Mouse (Mus musculus): ENCODE results near the gene Pacrg. TPM values are rescaled to one million over a fixed set of nuclear protein-coding genes. Genes with fewer than 3 reads are reported as not detected.

Gene Pacrg
- total RNA-seq, 2 experiments from 2014 or later = 22.9 to 24.3 TPM

DNA sequence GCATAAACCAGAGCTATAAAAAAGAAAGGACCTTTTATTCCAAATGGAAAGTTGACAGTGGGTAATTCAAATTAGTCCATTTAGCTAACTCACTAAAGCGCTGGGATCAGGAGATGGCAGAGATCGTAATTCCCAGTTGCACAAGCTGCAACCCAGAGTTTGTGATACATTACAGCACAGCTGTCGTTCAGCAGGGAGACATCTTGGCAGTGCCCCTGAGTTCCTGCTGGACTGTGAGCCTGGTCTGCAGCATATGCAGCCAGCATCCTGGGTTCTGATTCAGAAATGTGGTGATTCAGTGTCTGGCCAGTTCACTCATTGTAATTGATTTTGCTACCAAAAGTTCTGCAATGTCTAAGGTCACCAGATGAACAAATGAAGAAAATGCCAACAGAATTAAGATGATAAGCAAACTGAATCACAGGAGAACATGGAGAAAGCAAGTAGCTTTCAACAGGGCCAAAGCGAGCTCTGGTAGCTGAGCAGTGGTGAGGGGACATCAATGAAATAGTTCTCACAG lies 55.6 kb downstream of the Pacrg start:
- DNase-seq (ENCODE audit: low spot score in 2 of 2) = no peak
- TF ChIP-seq CTCF (conservative IDR thresholded peaks at IDR 0.05) = no peak
- H3K4me3 ChIP-seq = no peak overlapping the region
- no peak overlapping the region for H3K27ac ChIP-seq

DNA sequence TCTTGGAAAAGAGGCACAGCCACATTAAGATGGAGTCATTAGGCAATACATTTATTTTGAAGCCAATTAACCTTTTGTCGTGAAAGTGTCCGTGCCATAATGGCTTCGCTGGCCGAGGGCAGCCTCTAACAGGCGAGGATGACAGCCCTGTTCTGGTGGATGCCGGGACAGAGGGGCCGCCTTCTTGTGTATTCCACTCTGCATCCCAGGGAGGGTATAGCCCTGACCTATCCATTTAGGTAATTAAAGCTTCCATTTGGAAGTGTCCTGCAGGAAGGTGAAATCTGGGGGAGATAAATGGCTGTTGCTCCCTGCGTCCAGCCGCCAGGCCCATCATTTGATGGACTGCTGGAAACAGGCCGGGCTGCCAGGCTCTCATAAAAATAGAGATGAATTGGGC lies 63.6 kb downstream of the Pacrg start:
- no peak for DNase-seq (ENCODE audit: low spot score in 2 of 2)
- Histone ChIP-seq H3K27ac (no peak overlapping the region), H3K4me3 (no peak overlapping the region)
- TF ChIP-seq CTCF (conservative IDR thresholded peaks at IDR 0.05) = no peak

- no peak overlapping the region for H3K27ac ChIP-seq
- TF ChIP-seq CTCF (conservative IDR thresholded peaks at IDR 0.05) = no peak
- no peak for DNase-seq (ENCODE audit: low spot score in 2 of 2)
- no peak overlapping the region for H3K4me3 ChIP-seq
These were observed 65.6 kb downstream of the Pacrg start for GRCm38 (mm10) chr17:10774468-10774867.

DNA sequence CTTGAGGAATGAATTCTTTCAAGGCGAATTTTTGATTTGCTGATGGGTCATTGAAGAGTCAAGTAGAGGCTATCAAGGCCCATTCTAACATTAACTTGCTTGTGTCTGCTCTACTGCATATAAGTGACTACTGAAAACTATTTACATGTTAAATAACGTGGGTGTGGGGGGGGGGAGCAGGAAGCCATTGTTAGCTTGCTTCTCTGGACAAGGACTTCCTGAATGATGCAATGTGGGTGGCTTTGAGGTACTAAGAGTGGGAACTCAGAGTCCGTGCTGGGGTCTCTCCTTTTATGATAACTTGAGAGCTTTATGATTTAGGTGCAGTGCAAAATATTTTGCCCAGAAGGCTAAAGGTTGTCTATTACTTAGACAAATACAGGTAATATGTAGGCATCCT lies 67.9 kb downstream of the Pacrg start:
- no peak for DNase-seq (ENCODE audit: low spot score in 2 of 2)
- Histone ChIP-seq H3K4me3 (no peak overlapping the region), H3K27ac (no peak overlapping the region)
- TF ChIP-seq CTCF (conservative IDR thresholded peaks at IDR 0.05) = no peak

DNA sequence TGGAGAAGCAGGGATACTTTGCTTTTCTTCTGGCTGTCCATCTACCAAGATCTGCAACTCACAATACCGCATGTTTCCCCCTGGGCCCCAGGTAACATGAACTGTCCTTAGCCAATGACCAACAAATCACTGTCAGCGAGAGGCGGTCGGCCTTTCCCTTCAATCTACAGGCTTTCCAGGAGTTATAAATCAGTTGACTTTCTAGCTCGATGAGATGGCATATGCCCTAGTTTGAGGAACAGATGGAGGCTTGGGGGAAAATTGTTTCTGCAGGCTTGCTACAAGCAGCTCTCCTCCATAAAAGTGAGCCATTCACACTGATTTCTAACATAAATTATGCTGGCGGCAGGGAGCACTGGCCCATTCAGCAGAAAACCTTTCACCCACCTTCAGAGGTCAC lies 70.2 kb downstream of the Pacrg start:
- Histone ChIP-seq H3K27ac (peak overlapping the region; percentile 82), H3K4me3 (no peak overlapping the region)
- peak; percentile 74 to 75 for DNase-seq (ENCODE audit: low spot score in 2 of 2)
- no peak for TF ChIP-seq CTCF (conservative IDR thresholded peaks at IDR 0.05)

DNA sequence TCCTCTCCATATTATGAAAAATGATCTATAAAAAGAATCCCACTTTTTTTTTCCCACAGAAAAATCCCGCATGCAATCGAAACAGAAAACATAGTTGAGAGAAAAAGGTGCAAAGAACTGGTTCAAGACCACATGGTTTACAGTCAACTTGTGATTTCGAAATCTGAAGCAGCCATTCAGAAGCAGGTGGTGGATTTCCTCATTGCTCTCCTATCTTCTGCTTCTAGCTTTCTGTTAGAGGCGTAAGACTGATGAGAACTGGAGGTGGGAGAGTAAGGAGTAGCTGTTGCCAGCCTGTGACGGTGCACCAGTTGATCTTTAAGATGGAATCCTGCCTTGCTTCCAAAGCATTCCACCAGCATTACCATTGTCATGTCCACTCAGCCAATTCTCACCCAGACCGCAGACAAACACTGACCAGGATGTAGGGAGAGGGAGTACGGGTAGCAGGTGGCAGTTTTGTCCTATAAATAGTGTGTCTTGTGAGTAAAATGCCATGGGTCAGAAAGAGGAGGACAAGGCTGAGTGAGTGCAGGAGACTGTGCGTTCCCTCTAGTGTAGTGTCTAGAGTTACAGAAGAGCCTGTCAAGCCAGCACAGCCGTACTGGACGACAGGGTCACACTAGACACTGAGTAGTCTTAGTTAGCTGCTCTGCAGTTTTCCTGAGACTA lies 73.2 kb downstream of the Pacrg start:
- Histone ChIP-seq H3K27ac (no peak overlapping the region), H3K4me3 (no peak overlapping the region)
- DNase-seq (ENCODE audit: low spot score in 2 of 2) = no peak
- no peak for TF ChIP-seq CTCF (conservative IDR thresholded peaks at IDR 0.05)

- no peak for DNase-seq (ENCODE audit: low spot score in 2 of 2)
- H3K4me3 ChIP-seq = no peak overlapping the region
- no peak for TF ChIP-seq CTCF (conservative IDR thresholded peaks at IDR 0.05)
- H3K27ac ChIP-seq = no peak overlapping the region
These were observed 75.8 kb downstream of the Pacrg start for GRCm38 (mm10) chr17:10764343-10764742.

DNA sequence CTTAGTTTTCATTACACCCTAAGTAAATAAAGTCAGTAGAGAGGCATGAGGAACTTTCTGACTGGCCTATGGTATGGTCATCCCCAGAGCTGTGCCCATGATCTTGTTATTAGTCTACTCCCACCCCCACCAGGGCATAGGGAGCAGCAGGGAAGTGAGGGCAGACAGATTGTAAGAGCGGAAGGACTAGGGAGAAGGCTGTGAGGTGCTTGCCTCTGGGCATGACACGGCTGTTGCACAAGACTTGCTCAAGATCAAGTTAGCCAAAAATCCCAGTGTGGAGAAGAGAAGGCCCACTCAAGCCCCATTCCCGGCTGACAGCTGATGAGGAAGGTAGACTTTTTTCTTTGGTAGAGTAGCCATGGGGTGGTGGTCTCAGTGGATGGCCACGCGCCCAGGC lies 82.7 kb downstream of the Pacrg start:
- no peak for DNase-seq (ENCODE audit: low spot score in 2 of 2)
- H3K4me3 ChIP-seq = no peak overlapping the region
- H3K27ac ChIP-seq = no peak overlapping the region
- no peak for TF ChIP-seq CTCF (conservative IDR thresholded peaks at IDR 0.05)

- peak; percentile 85 for TF ChIP-seq CTCF (conservative IDR thresholded peaks at IDR 0.05)
- Histone ChIP-seq H3K27ac (peak overlapping the region; percentile 83), H3K4me3 (no peak overlapping the region; the same call in 1 of the 2 replicates)
- DNase-seq (ENCODE audit: low spot score in 2 of 2) = peak; percentile 73 to 89
These were observed 95.2 kb downstream of the Pacrg start for GRCm38 (mm10) chr17:10744709-10745461.

DNA sequence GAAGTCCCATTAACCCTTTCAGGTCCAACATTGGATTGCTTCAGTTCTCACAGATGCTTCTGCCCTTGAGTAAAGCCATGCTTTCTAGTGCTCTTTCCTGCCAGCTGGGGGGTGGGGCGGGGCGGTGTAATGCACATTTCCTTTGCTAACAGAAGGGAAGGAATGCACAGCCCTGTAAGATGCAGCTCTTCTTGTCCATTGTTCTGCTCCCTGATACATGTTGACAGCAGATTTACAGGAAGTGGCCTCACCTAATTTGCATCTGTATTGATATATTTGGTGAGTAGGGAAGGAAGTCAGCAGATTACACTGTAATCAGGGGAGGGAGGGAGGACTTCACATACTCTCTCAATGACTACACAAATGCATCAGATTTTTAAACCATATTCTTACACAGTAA lies 100.0 kb downstream of the Pacrg start:
- Histone ChIP-seq H3K27ac (no peak overlapping the region), H3K4me3 (no peak overlapping the region)
- TF ChIP-seq CTCF (conservative IDR thresholded peaks at IDR 0.05) = no peak
- no peak for DNase-seq (ENCODE audit: low spot score in 2 of 2)

DNA sequence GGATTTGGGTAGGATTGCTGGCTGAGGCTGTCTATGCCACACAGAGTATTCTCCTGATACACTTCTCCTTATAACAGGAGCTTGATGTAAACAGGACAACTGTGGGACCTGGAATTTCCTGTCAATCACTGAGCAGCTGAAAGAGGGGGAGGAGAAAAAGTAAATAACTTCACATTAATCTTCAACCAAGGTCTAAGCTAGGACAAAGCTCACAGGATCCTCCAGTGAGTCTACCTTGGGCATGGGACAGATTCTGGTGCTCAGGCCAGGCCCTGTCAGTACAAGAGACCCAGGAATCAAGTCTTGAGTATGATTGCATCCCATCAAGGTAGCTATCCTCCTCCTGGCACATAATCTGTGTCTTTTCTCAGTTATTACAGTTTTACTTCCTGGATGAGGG lies 102.1 kb downstream of the Pacrg start:
- no peak for DNase-seq (ENCODE audit: low spot score in 2 of 2)
- TF ChIP-seq CTCF (conservative IDR thresholded peaks at IDR 0.05) = no peak
- Histone ChIP-seq H3K27ac (no peak overlapping the region), H3K4me3 (no peak overlapping the region)

GRCm38 (mm10) chr17:10734733-10735132 lies 105.4 kb downstream of the Pacrg start:
- Histone ChIP-seq H3K27ac (peak overlapping the region; percentile 5; the same call in 1 of the 2 replicates), H3K4me3 (no peak overlapping the region)
- DNase-seq (ENCODE audit: low spot score in 2 of 2) = no peak
- no peak for TF ChIP-seq CTCF (conservative IDR thresholded peaks at IDR 0.05)

- Histone ChIP-seq H3K27ac (no peak overlapping the region), H3K4me3 (no peak overlapping the region)
- DNase-seq (ENCODE audit: low spot score in 2 of 2) = no peak
- TF ChIP-seq CTCF (conservative IDR thresholded peaks at IDR 0.05) = no peak
These were observed 107.6 kb downstream of the Pacrg start for GRCm38 (mm10) chr17:10732303-10733048.
